Mouse (Mus musculus) left cerebral cortex, adult 9 months (tissue): ENCODE data around the gene Gsc.
"Not testable (repeated sequence)": the region's sequence is repeated elsewhere in the genome, so short reads cannot be mapped to it uniquely, and the experiment has no call there.

ENCODE experiments used
- DNase-seq, 2 experiments: peaks; one replicate each; pipeline ENCODE4 v3.0.0; 2022; ENCODE audit warnings: low spot score in 2 of 2

Gsc gene

GRCm38 (mm10) chr12:104459377-104459776 is 13.8 kb downstream of the Gsc start:
- no peak for DNase-seq

GRCm38 (mm10) chr12:104453002-104453401 is 20.1 kb downstream of the Gsc start:
- DNase-seq: no peak

- DNase-seq: no peak
These were observed 22.9 kb downstream of the Gsc start for GRCm38 (mm10) chr12:104450257-104450656.

GRCm38 (mm10) chr12:104448099-104448498 is 25.0 kb downstream of the Gsc start:
- DNase-seq: peak in 1 of 2 experiments; percentile 12

- not testable (repeated sequence) for DNase-seq
These were observed 26.1 kb downstream of the Gsc start for GRCm38 (mm10) chr12:104447056-104447455.

- no peak for DNase-seq
These were observed 29.4 kb downstream of the Gsc start for GRCm38 (mm10) chr12:104443716-104444115.

- DNase-seq: peak; percentile 23 to 92
These were observed 32.9 kb downstream of the Gsc start for GRCm38 (mm10) chr12:104440087-104440760.

- no peak for DNase-seq
These were observed 39.0 kb downstream of the Gsc start for GRCm38 (mm10) chr12:104433951-104434735.

GRCm38 (mm10) chr12:104433214-104433613 is 39.9 kb downstream of the Gsc start:
- DNase-seq: no peak

- DNase-seq: no peak
These were observed 41.8 kb downstream of the Gsc start for GRCm38 (mm10) chr12:104431359-104431758.

GRCm38 (mm10) chr12:104426915-104427314 is 46.2 kb downstream of the Gsc start:
- DNase-seq: peak in 1 of 2 experiments; percentile 6

- DNase-seq: no peak
These were observed 47.5 kb downstream of the Gsc start for GRCm38 (mm10) chr12:104425591-104425990.

GRCm38 (mm10) chr12:104422615-104423392 is 50.3 kb downstream of the Gsc start:
- DNase-seq: no peak
